ENCODE assay signal across 11 mouse cellular contexts in the genomic region with DNA sequence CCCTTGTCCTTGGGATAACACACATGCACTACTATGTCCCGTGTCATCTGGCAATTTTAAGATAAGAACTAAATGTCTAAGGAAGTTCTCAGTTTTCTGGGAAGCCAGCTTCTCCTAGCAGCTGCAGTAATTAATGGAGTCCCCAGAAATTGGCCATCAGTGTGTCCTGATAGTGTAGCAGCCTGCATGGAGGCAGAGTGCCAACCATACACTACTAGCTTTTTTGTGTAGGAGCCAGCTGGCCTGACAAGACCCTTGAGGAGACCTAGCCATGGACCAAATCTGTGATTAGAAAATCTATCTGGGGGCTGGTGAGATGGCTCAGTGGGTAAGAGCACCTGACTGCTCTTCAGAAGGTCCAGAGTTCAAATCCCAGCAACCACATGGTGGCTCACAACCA. TPM values are rescaled to one million over a fixed set of nuclear protein-coding genes. Genes with fewer than 3 reads are reported as not detected.
DNase-seq lines count a peak whose midpoint lies in the region; ATAC-seq and TF ChIP-seq lines count a peak whose summit lies in the region.
"Had no signal": no experiment of that assay in that cellular context is flagged by ENCODE, and none has a peak within 500 bp of the region (broad histone marks: within the 10 kb centered on the region; RNA-seq: fewer than 3 reads in every experiment).

No protein-coding gene starts in this region.

- H3K9me3 ChIP-seq in hindbrain, embryonic 13.5 days: no peaks in the 10 kb centered on the region
- H3K9me3 ChIP-seq in hindbrain, embryonic 11.5 days (ENCODE audit: control insufficient read depth, low read length): no peaks in the 10 kb centered on the region
- no peaks in the 10 kb centered on the region for H3K9me3 ChIP-seq in limb, embryonic 12.5 days
- H3K9me3 ChIP-seq in limb, embryonic 10.5 days (replicated peaks): no peaks in the 10 kb centered on the region
- no peaks in the 10 kb centered on the region for H3K9me3 ChIP-seq in forebrain, postnatal 0 days (ENCODE audit: low read length)
- H3K9me3 ChIP-seq: liver, embryonic 13.5 days; midbrain, embryonic 10.5 days had no signal

- no peak overlapping the region for H3K9ac ChIP-seq in hindbrain, embryonic 13.5 days
- H3K9ac ChIP-seq in hindbrain, embryonic 11.5 days (ENCODE audit: low read depth, low read length): no peak overlapping the region
- H3K9ac ChIP-seq in limb, embryonic 12.5 days (replicated peaks): no peak overlapping the region; the same call in 1 of the 2 replicates
- H3K9ac ChIP-seq in forebrain, postnatal 0 days: no peak overlapping the region
- H3K9ac ChIP-seq: liver, embryonic 13.5 days had no signal

- peak overlapping the region; percentile 56 for H3K27ac ChIP-seq in hindbrain, embryonic 13.5 days
- no peak overlapping the region for H3K27ac ChIP-seq in hindbrain, embryonic 11.5 days (ENCODE audit: low read depth, low read length)
- H3K27ac ChIP-seq in limb, embryonic 12.5 days: 0 out of 2 replicates have a peak overlapping the region, but pooled peaks have one; percentile 7
- H3K27ac ChIP-seq in limb, embryonic 10.5 days: no peak overlapping the region
- peak overlapping the region; percentile 2; the same call in 1 of the 2 replicates for H3K27ac ChIP-seq in forebrain, postnatal 0 days (ENCODE audit: low read depth, low read length)
- H3K27ac ChIP-seq: liver, embryonic 13.5 days; midbrain, embryonic 10.5 days had no signal

- WGBS in hindbrain, embryonic 13.5 days: 80% methylated on average over 1 of the region's 1 CpGs
- 87% methylated on average over 1 of the region's 1 CpGs for WGBS in hindbrain, embryonic 11.5 days
- 75% methylated on average over 1 of the region's 1 CpGs for WGBS in limb, embryonic 12.5 days
- 71% methylated on average over 1 of the region's 1 CpGs for WGBS in limb, embryonic 10.5 days
- WGBS in forebrain, postnatal 0 days: 58% methylated on average over 1 of the region's 1 CpGs

- no peak overlapping the region for H3K4me3 ChIP-seq in hindbrain, embryonic 13.5 days
- no peak overlapping the region for H3K4me3 ChIP-seq in hindbrain, embryonic 11.5 days (ENCODE audit: low read depth, low read length)
- no peak overlapping the region for H3K4me3 ChIP-seq in limb, embryonic 12.5 days (replicated peaks)
- no peak overlapping the region for H3K4me3 ChIP-seq in limb, embryonic 10.5 days
- H3K4me3 ChIP-seq in forebrain, postnatal 0 days (ENCODE audit: low read depth, low read length): no peak overlapping the region
- H3K4me3 ChIP-seq: liver, embryonic 13.5 days; midbrain, embryonic 10.5 days had no signal

- no peak overlapping the region for H3K4me2 ChIP-seq in hindbrain, embryonic 13.5 days
- no peak overlapping the region for H3K4me2 ChIP-seq in hindbrain, embryonic 11.5 days (replicated peaks; ENCODE audit: low read depth, low read length)
- no peak overlapping the region for H3K4me2 ChIP-seq in limb, embryonic 12.5 days
- no peak overlapping the region for H3K4me2 ChIP-seq in forebrain, postnatal 0 days (ENCODE audit: low read depth)
- H3K4me2 ChIP-seq: liver, embryonic 13.5 days had no signal

- no peak for DNase-seq in hindbrain, embryonic 11.5 days (ENCODE audit: low spot score)
- no peak for DNase-seq in limb, embryonic 10.5 days (ENCODE audit: low spot score)
- peak; percentile 55 for DNase-seq in forebrain, postnatal 0 days
- DNase-seq in heart, postnatal 14 days: peak; percentile 36 to 51
- DNase-seq in spleen, postnatal 10 days (ENCODE audit: low spot score in 2 of 2): no peak
- DNase-seq: liver, embryonic 13.5 days; thymus, postnatal 14 days had no signal

- intact Hi-C loops in heart, postnatal 14 days (cut with DNase I): no loop called here

- ATAC-seq in hindbrain, embryonic 13.5 days (ENCODE audit: low FRiP score): no peak
- ATAC-seq in hindbrain, embryonic 11.5 days (ENCODE audit: low FRiP score): no peak
- ATAC-seq in limb, embryonic 12.5 days (ENCODE audit: insufficient number of reproducible peaks, insufficient read depth, low FRiP score, low TSS enrichment, low read depth): no peak
- peak; percentile 43; the same call in 1 of the 2 replicates for ATAC-seq in forebrain, postnatal 0 days

- H3K27me3 ChIP-seq in hindbrain, embryonic 13.5 days: no peaks in the 10 kb centered on the region
- no peaks in the 10 kb centered on the region for H3K27me3 ChIP-seq in hindbrain, embryonic 11.5 days (ENCODE audit: control insufficient read depth, insufficient read depth, low read length)
- H3K27me3 ChIP-seq in limb, embryonic 12.5 days: no peaks in the 10 kb centered on the region
- no peaks in the 10 kb centered on the region for H3K27me3 ChIP-seq in limb, embryonic 10.5 days (ENCODE audit: low read depth, poor library complexity, severe bottlenecking)
- H3K27me3 ChIP-seq in forebrain, postnatal 0 days (ENCODE audit: insufficient read depth, low read length): no peaks in the 10 kb centered on the region
- H3K27me3 ChIP-seq: liver, embryonic 13.5 days had no signal

- no peaks in the 10 kb centered on the region for H3K36me3 ChIP-seq in hindbrain, embryonic 13.5 days
- no peaks in the 10 kb centered on the region for H3K36me3 ChIP-seq in hindbrain, embryonic 11.5 days (ENCODE audit: control insufficient read depth, insufficient read depth, low read length)
- H3K36me3 ChIP-seq in limb, embryonic 12.5 days: no peaks in the 10 kb centered on the region
- peaks cover 11% of the 10 kb centered on the region; the same call in 1 of the 2 replicates for H3K36me3 ChIP-seq in limb, embryonic 10.5 days
- no peaks in the 10 kb centered on the region for H3K36me3 ChIP-seq in forebrain, postnatal 0 days (ENCODE audit: insufficient read depth)

- peaks cover 50% of the 10 kb centered on the region for H3K4me1 ChIP-seq in hindbrain, embryonic 13.5 days (replicated peaks)
- no peaks in the 10 kb centered on the region for H3K4me1 ChIP-seq in hindbrain, embryonic 11.5 days (replicated peaks; ENCODE audit: control insufficient read depth, insufficient read depth, low read length)
- H3K4me1 ChIP-seq in limb, embryonic 12.5 days (replicated peaks): peaks cover 31% of the 10 kb centered on the region
- peaks cover 12% of the 10 kb centered on the region for H3K4me1 ChIP-seq in limb, embryonic 10.5 days
- no peaks in the 10 kb centered on the region for H3K4me1 ChIP-seq in forebrain, postnatal 0 days (ENCODE audit: insufficient read depth)

- TF ChIP-seq CTCF in forebrain, postnatal 0 days (IDR thresholded peaks at IDR 0.05; ENCODE audit: low read depth): no peak

RNA-seq across cellular contexts. Expression of a gene that starts 53.3 kb away (rescaled TPM):
- polyA plus RNA-seq in hindbrain, embryonic 13.5 days (2015; fragmentation: Nextera tagmentation; extraction: Ambion mirVana): 24.6 and 30.0 TPM in 2 replicates
- 5.6 and 7.8 TPM in 2 replicates for polyA plus RNA-seq in hindbrain, embryonic 11.5 days (2014; fragmentation: Nextera tagmentation; extraction: Ambion mirVana)
- polyA plus RNA-seq in limb, embryonic 12.5 days (2016; fragmentation: Nextera tagmentation; extraction: Ambion mirVana): 0.70 and 0.84 TPM in 2 replicates
- polyA plus RNA-seq in limb, embryonic 10.5 days (2016; fragmentation: Nextera tagmentation; extraction: Ambion mirVana): 0.25 and 0.71 TPM in 2 replicates
- 30.5 and 37.2 TPM in 2 replicates for total RNA-seq in forebrain, postnatal 0 days (2014; rRNA removed)
- polyA plus RNA-seq in forebrain, postnatal 0 days (2015; fragmentation: Nextera tagmentation; extraction: Ambion mirVana): 38.9 and 43.9 TPM in 2 replicates
- not detected for total RNA-seq in heart, postnatal 14 days (2021)
- polyA plus RNA-seq: liver, embryonic 13.5 days; spleen, adult 2 months had no signal

Comparison
In these comparisons a context has a peak if more than half of its experiments do, and no peak if none do; other contexts are left out.
1. H3K27ac ChIP-seq: peak in hindbrain, embryonic 13.5 days (single experiment), limb, embryonic 12.5 days (single experiment) and forebrain, postnatal 0 days (single experiment); none in hindbrain, embryonic 11.5 days (single experiment) and limb, embryonic 10.5 days (single experiment).
2. DNase-seq: peak in forebrain, postnatal 0 days (single experiment) and heart, postnatal 14 days (2 of 2); none in hindbrain, embryonic 11.5 days (single experiment), limb, embryonic 10.5 days (single experiment) and spleen, postnatal 10 days (0 of 2).